Mouse (Mus musculus): ENCODE results near the gene Wnt1.
"Not testable (repeated sequence)": the region's sequence is repeated elsewhere in the genome, so short reads cannot be mapped to it uniquely, and the experiment has no call there.

The Wnt1 gene

DNA sequence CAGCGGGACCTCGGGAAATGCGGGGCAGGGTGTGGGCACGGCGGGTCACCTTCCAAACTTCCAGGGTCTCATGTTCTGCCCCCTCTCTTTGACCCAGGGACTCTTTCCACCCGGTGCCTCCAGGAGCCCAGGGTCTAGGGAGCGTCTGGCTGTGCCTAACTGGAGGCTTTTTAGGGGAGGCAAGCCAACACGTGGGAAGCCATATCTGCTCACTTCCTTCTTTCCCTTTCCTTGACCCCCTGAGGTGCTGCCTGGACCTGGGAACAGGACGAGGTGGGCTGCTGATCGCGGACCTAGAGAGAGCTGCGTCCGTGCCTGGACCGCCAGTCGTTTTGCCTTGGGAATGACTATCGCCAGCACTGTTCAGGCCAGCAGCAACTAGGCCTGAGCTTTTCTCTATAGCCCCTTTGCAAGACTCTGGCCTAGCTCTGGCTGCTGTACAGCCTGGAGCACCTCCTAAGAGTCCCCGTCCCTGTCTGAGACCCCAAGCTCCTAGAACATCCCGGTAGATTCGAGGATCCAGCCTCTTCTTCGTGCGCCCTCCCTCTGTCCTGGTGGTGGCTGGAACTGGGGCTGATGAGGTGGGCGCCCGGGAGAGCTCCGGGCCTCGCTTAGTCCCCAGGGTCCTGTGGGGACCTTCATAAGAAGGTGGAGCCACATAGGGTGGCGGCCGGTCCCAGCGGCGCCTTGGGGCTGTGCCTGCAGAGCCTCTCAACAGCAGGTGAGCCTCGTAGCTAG, 16.6 kb downstream of the Wnt1 start:
- DNase-seq (ENCODE audit: low spot score in 2 of 2): no peak

- peak in 1 of 2 experiments; percentile 53 for DNase-seq (ENCODE audit: low spot score in 2 of 2)
Observed at GRCm38 (mm10) chr15:98806809-98807770, 17.4 kb downstream of the Wnt1 start.

DNA sequence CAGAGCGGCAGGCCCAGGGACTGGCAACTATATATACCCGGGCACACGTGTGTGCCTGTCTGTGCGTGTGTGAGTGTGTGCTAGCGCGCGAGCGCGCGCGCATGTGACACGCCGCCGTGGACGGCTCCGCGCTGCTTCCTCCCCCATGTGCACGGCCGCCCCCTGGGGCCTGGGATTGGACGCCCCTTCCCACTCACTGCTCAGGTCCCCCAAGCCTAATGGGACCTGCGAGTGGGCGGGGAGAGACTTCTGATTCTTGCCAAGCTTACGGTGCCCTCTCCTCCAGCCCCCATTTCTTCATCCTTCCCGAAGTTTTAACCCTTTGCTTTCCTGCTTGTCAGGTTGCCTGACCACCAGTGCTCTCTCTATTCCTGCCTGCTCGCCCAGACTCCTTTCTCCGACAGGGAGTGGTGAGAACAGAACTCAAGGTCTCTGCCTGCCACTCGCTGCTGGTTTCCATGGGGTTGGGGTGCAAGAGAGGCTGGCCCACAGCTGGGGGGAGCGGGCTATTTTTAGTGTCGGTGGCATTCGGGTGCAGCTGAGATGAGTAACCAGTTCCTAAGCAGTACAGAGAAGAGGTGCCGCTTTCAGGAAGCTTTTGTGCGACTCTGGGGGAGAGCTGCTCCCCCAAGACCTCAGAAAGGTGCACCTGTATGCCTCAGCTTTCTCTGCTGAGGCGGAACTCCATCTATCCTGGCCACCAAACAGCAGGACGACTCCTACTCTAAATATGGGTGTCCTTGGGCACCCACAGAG, 18.4 kb downstream of the Wnt1 start:
- peak; percentile 84 to 88 for DNase-seq (ENCODE audit: low spot score in 2 of 2)

DNA sequence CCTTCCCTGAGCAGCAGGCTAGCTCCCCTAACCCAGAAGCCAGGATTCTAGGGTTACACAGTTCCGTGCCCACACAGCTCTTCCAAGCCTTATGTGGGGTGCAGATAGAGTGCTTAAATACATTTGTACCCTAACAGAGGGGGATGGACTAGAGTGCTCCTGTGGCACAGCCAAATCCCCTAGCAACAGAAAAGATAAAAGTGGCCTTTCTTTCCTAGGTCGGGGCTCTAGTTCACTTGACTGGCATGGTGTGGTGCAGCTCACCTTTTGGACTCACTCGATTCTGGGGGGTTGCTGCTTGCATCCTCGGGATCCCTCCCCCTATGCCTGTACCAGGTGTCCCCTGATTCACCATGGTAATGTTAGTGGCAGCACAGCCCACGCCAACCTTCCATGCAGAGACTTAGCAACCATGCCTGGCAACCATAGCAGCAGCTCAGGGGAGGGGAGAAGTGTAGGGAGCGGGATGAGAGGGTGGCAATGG, 19.0 kb downstream of the Wnt1 start:
- peak; percentile 89 to 91 for DNase-seq (ENCODE audit: low spot score in 2 of 2)

GRCm38 (mm10) chr15:98809390-98809789, 19.7 kb downstream of the Wnt1 start, which contains the start of gene Ddn:
Gene Ddn (minus strand): TSS chr15:98809490.
- DNase-seq (ENCODE audit: low spot score in 2 of 2): no peak

- DNase-seq (ENCODE audit: low spot score in 2 of 2): not testable (repeated sequence)
Observed at GRCm38 (mm10) chr15:98810212-98810611, 20.6 kb downstream of the Wnt1 start.

GRCm38 (mm10) chr15:98812741-98813424, 23.2 kb downstream of the Wnt1 start:
- DNase-seq (ENCODE audit: low spot score in 2 of 2): peak; percentile 83 to 88

DNA sequence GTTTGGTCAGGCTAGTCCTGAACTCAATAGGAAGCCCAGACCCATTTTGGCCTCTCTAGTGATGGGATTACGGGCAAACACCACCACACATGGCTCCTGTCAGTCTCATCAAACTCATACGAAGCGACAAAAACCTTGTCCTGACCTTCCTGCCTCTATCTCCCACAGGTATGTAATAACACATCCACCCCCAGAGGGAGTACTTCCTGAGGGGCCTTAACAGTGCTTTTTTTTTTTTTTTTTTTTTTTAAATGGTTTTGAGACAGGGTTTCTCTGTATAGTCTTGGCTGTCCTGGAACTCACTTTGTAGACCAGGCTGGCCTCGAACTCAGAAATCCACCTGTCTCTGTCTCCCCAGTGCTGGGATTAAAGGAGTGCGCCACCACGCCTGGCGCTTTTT, 28.5 kb downstream of the Wnt1 start:
- DNase-seq (ENCODE audit: low spot score in 2 of 2): no peak

GRCm38 (mm10) chr15:98820937-98821336, 31.3 kb downstream of the Wnt1 start:
- no peak for DNase-seq (ENCODE audit: low spot score in 2 of 2)

- peak in 1 of 2 experiments; percentile 37 for DNase-seq (ENCODE audit: low spot score in 2 of 2)
Observed at GRCm38 (mm10) chr15:98821403-98821802, 31.7 kb downstream of the Wnt1 start.

- DNase-seq (ENCODE audit: low spot score in 2 of 2): no peak
Observed at GRCm38 (mm10) chr15:98822147-98822546, 32.5 kb downstream of the Wnt1 start.

DNA sequence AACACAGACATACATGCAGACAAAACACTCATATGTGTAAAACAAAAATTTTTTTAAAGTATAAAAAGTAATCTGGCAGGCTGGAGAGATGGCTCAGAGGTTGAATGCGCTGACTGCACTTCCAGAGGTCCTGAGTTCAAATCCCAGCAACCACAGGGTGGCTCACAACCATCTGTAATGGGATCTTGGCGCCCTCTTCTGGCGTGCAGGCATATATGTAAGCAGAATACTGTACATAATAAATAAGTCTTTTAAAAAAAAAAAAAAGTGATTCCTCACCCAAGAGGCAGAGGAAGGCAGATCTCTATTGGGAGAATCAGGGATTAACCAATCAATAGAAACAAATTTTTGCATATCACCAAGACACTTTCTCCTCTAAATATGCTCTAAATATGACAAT, 33.8 kb downstream of the Wnt1 start:
- DNase-seq (ENCODE audit: low spot score in 2 of 2): no peak

DNA sequence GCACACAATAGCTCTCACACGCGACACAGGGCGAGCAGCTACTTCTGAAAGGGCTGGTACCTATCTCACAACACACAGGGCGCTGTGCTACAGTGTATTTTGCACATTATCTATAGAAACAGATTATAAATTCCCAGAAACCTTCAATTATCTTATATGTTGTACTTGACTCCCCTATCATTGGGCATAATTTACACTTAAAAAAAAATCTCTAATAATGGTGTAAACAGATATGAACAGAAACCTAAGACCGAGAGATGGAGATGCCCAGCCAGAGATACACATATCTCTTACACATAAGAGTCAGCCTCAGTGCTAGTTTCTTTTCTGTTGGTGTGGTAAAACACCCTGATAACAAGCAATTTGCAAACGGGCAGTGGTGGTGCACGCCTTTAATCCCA, 38.0 kb downstream of the Wnt1 start:
- no peak for DNase-seq (ENCODE audit: low spot score in 2 of 2)

DNA sequence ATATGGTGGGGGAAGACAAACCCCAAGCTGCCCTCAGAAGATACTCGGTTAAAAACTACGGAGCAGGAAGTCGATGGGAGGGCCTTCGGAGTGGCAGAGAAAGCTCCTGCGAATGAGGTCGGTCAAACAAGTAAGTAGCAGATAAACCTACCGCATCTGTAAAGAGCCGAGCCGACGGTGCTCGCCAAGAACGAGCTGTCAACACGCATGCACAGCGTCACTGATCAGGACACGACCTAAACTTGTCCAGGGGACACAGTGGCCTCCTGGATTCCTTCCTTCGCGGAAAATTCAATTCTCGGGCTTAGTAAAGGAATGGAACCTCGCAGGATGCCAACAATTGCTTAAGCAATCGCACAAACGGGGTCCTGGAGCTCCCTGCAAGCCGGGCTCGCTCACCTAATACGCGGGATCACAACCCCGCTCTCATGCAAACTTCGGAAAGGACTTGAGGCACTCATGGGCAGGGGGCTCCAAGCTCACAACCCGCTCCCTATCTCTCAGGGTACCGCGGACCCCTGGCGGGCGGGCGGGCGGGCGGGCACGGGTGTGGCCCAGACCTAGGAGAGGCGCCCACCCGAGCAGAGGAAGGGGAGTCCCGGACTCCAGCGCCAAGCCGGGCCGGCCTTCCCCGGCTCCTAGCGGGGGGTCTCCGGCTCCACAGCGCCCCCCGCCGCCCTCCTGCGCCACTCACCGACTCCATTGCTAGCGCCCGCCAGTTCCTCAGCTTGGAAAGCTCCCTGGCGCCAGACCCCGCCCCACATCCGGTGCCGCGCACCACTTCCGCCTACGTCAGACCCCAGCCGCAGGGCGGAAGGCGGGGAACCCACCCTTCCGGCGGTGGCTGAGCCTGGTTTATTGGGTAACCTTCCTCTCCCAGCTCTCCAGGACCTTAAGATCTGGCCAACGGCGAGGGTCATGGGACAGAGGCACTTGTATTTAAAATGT, 41.4 kb downstream of the Wnt1 start, which contains the start of gene Prkag1:
Gene Prkag1 (minus strand): TSS at position 786 of the 948 bp plus-strand sequence.
- DNase-seq (ENCODE audit: low spot score in 2 of 2): peak; percentile 93 to 95

- no peak for DNase-seq (ENCODE audit: low spot score in 2 of 2)
Observed at GRCm38 (mm10) chr15:98831684-98832035, 42.0 kb downstream of the Wnt1 start.

DNA sequence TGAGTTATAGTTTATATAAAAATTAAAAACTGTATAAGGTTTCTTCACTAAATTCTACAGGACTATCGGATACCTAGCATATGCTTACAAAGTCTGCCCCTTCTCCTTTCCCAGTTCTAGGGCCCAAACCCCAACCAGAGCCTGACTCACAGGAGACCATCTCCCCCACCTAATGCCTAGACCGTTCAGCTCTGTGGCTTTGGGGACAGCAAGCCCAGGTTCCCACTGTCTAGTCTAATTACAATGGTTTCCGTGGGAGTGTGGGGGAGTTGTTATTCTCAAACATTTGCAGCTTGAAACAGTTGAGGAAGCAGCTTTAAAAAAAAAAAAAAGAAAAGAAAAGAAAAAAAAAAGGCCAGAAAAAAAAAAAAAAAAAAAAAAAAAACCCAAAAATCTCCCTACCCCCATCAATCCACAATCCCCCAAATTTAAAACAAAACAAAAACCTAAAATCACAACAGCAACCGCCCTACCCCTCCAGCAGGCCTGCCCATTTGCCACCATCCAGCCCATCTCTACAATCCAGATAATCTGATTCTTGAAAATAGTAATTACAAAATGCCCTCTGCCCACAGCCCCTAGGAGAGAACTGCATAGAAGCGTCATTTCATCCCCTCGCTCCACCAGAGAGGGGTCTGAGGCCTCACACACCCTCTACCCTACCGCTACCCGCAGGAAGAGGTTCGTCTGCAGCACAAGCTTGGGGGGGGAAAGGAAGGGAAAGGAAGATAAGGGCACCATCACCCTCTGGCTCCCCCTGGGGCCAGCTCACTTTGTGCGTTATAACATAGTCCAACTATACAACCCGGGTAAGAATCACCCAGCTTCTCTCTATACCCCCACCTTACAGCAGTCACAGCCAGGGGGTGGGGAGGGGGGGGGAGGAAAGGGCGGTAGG, 42.8 kb downstream of the Wnt1 start:
- DNase-seq (ENCODE audit: low spot score in 2 of 2): no peak

- no peak for DNase-seq (ENCODE audit: low spot score in 2 of 2)
Observed at GRCm38 (mm10) chr15:98833281-98833680, 43.6 kb downstream of the Wnt1 start.

DNA sequence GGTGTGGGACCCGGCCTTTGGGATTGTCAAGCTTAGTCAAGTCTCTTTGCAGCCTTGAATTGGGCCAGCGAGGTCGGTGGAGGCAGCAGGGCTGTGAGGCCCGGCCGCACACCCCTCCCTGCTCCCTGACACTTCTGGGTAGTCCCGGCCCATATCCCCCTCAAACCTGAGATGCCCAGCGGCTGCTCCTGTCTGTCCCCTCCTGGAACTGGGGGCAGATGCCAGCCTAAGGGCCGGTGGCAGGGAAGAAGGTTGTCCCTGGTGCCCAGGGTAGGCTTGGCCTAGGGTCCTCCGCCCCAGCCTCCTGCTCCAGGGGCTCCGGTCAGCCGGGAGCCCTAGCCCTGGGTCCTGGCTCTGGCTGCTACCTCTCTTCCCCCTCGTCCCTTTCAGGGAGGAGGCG, 44.4 kb downstream of the Wnt1 start:
- DNase-seq (ENCODE audit: low spot score in 2 of 2): no peak

DNA sequence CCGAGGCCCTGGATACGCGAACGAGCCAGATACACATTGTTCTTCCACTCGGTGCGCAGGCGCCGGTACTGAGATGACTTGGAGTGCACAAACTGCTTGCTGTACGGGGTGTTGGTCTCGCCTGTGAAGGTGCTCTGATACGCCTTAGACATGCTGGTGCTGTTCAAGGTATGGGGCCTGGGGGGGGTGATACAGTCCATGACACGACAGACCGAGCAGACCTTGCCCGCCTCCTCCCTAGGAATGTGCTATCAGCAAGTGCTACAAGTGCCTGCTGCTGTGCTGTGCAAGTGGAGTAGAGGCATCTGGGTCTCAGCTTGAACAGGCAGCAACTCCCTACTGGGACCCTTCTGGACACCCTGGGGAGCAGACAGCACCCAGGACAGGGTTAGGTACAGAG, 45.6 kb downstream of the Wnt1 start:
- DNase-seq (ENCODE audit: low spot score in 2 of 2): no peak

All from right cerebral cortex, adult 2 months (tissue).